Mouse (Mus musculus): Measurements from ENCODE around the gene Shmt2. TPM values are rescaled to one million over a fixed set of nuclear protein-coding genes. Genes with fewer than 3 reads are reported as not detected.

The Shmt2 gene
- 42.1 TPM for polyA plus RNA-seq (2015; fragmentation: Illumina TruSeq; extraction: RNeasy Lipid Tissue Mini Kit (QIAGEN cat#74804); ENCODE audit: insufficient read depth, low read depth, low replicate concordance)

DNA sequence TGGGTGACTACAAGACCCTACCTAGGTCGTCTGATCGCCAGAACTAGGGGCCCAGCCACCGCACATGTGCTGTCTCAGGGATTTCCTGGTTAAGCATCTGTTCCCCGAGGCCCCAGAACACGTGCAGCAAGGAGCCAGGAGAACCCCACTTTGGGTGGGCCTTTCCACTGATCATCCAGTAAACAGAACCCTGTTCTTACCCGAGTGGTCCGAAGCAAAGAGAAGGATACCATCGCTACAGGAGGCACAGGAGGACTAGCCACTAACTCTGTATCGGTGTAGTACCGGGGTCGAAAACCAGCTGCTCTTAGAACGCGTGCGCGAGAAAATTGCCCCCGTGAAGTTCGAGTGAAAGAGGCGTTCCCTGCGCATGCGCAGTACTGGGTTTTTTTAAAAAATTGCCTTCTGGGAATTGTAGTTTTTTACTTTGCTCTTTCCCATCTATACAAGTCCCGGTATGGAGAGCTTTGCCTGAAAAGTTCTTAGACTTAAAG is at the start of gene Shmt2:
Gene Shmt2 (minus strand): TSS at position 357 of the 494 bp plus-strand sequence.

DNA sequence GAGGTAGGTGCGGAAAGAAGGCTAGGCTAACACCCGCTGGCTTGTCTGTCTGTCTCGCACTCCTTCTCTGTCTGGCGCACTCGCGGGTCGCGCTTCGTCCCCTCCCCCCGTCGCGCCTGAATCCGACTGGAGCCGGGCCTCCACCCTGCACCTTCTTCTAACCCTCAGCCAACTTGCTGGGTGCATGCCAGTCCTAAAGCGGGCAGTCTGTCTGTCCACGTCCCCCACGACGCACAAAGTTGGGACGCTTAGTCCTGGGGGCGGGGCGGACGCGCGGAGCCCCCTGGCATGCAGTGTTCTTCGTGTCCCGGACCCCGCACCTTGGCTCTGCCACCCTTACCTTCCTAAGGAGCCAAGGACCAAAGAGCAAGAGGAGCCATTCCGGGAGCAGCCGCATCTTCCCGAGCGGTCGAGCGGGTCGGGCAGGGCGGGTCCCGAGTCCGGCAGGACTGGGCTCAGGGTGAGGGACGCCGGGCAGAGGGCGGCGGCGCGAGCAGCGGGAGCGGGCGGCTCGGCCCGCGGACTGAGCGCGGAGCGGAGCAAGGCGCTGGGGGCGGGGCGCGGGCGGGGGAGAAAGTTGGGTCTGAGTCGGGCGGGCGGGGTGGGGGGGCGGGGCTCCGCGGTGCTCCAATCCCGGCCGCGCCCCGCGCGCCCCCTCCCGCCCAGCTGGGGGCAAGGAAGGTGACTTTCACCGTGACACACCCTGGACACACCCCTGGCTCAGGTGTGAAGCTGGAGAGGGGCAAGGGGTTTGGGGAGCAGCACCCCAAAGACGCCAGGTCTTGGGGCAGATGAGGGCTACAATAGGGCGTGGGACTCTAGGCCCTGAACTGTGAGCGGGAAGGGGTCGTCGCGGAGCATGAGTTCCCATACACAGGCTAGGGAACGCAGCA is 12.0 kb upstream of the Shmt2 start, which contains the start of gene Nxph4:
Gene Nxph4 (minus strand): TSS at position 524 of the 893 bp plus-strand sequence.

DNA sequence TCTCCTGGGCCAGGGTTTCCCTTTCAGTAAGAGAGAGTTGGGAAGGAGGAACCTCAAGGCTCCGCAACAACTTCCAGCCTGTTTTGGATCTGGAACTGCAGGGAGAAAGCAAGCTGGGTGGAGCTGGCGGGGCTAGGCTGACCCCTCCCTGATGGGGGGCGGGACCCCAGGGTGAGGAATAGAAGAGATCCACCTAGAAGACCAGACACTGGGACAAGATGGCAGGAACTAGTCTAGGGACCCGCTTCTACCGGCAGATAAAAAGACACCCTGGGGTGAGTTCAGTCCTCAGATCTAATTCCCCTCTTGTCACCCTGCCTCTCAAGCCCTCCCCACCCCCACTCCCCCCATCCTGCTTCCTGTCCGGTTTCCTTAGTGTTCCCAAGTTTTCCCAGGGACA is 7.5 kb downstream of the Shmt2 start, which contains the start of gene Ndufa4l2:
Gene Ndufa4l2 (plus strand): TSS at position 204 of the 400 bp plus-strand sequence.

DNA sequence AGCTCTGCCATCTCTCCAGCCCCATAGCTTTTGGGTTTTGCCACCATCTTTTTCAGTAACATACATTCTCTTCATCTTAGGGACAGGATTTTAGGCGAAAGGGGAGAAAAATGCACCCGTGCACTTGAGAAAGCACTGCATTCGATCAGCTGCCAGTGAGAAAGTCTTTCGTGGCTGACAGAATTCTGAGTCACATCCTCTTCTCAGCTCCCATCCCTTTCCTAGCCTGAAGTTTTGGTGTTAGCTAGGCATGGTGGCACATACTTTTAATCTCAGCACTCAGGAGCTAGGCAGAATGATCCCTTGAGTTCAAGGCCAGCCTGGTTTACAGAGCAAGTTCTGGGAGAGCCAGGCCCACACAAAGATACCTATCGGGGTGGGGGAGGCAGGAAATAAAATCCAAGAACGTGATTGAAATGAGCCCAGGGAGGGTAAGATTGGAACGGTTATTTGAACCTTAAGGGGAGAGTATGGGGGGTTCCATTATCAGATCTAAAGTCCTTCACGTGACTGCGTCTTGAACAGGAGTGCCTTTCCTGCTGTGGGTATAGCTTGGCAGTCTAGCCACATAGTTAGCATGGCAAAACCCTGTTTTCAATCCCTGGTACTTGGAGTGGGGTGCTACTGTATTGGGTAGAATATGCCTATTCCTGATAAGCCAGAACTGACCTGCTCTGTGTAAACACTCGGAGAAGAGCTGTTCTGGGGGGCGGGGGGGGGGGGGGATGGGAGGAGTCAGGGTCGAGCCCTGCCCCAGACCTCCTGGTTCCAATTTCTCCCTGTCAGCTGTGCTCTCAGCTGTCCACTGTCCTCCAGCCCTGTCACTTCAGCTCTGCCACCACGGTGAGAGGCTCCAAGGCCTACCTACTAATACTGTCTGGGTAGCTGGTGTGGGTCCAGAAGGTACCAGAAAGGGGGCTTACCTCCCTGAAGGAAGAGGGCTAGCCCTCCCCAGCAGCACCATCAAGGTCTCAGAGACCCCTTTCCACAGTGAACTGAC is 21.1 kb downstream of the Shmt2 start, which contains the start of gene Stac3:
Gene Stac3 (plus strand): TSS at position 793 of the 1,000 bp plus-strand sequence.

Other genes starting within 250 kb of the Shmt2 start
- gene Mbd6, start 233.4 kb downstream of the Shmt2 start, polyA plus RNA-seq (2015; fragmentation: Illumina TruSeq; extraction: RNeasy Lipid Tissue Mini Kit (QIAGEN cat#74804); ENCODE audit: insufficient read depth, low read depth, low replicate concordance): 27.9 TPM
- gene Mars, start 210.7 kb downstream of the Shmt2 start, polyA plus RNA-seq (2015; fragmentation: Illumina TruSeq; extraction: RNeasy Lipid Tissue Mini Kit (QIAGEN cat#74804); ENCODE audit: insufficient read depth, low read depth, low replicate concordance): 53.0 TPM
- gene Arhgap9, start 200.5 kb downstream of the Shmt2 start, polyA plus RNA-seq (2015; fragmentation: Illumina TruSeq; extraction: RNeasy Lipid Tissue Mini Kit (QIAGEN cat#74804); ENCODE audit: insufficient read depth, low read depth, low replicate concordance): 3.8 TPM
- gene Gli1, start 180.5 kb downstream of the Shmt2 start, polyA plus RNA-seq (2015; fragmentation: Illumina TruSeq; extraction: RNeasy Lipid Tissue Mini Kit (QIAGEN cat#74804); ENCODE audit: insufficient read depth, low read depth, low replicate concordance): 2.5 TPM
- gene Inhbe, start 168.0 kb downstream of the Shmt2 start, polyA plus RNA-seq (2015; fragmentation: Illumina TruSeq; extraction: RNeasy Lipid Tissue Mini Kit (QIAGEN cat#74804); ENCODE audit: insufficient read depth, low read depth, low replicate concordance): not detected
- gene Inhbc, start 152.0 kb downstream of the Shmt2 start, polyA plus RNA-seq (2015; fragmentation: Illumina TruSeq; extraction: RNeasy Lipid Tissue Mini Kit (QIAGEN cat#74804); ENCODE audit: insufficient read depth, low read depth, low replicate concordance): not detected
- gene R3hdm2, start 142.1 kb downstream of the Shmt2 start, polyA plus RNA-seq (2015; fragmentation: Illumina TruSeq; extraction: RNeasy Lipid Tissue Mini Kit (QIAGEN cat#74804); ENCODE audit: insufficient read depth, low read depth, low replicate concordance): 28.0 TPM
- gene Stac3, start 20.8 kb downstream of the Shmt2 start, polyA plus RNA-seq (2015; fragmentation: Illumina TruSeq; extraction: RNeasy Lipid Tissue Mini Kit (QIAGEN cat#74804); ENCODE audit: insufficient read depth, low read depth, low replicate concordance): 1.1 TPM
- gene Ndufa4l2, start 7.5 kb downstream of the Shmt2 start, polyA plus RNA-seq (2015; fragmentation: Illumina TruSeq; extraction: RNeasy Lipid Tissue Mini Kit (QIAGEN cat#74804); ENCODE audit: insufficient read depth, low read depth, low replicate concordance): 6.8 TPM
- not detected for gene Nxph4, start 12.1 kb upstream of the Shmt2 start, polyA plus RNA-seq (2015; fragmentation: Illumina TruSeq; extraction: RNeasy Lipid Tissue Mini Kit (QIAGEN cat#74804); ENCODE audit: insufficient read depth, low read depth, low replicate concordance)
- gene Lrp1, start 98.7 kb upstream of the Shmt2 start, polyA plus RNA-seq (2015; fragmentation: Illumina TruSeq; extraction: RNeasy Lipid Tissue Mini Kit (QIAGEN cat#74804); ENCODE audit: insufficient read depth, low read depth, low replicate concordance): 48.1 TPM
- 21.8 TPM for gene Stat6, start 120.5 kb upstream of the Shmt2 start, polyA plus RNA-seq (2015; fragmentation: Illumina TruSeq; extraction: RNeasy Lipid Tissue Mini Kit (QIAGEN cat#74804); ENCODE audit: insufficient read depth, low read depth, low replicate concordance)
- 1.2 TPM for gene Nemp1, start 144.5 kb upstream of the Shmt2 start, polyA plus RNA-seq (2015; fragmentation: Illumina TruSeq; extraction: RNeasy Lipid Tissue Mini Kit (QIAGEN cat#74804); ENCODE audit: insufficient read depth, low read depth, low replicate concordance)
- 5.6 TPM for gene Nab2, start 146.1 kb upstream of the Shmt2 start, polyA plus RNA-seq (2015; fragmentation: Illumina TruSeq; extraction: RNeasy Lipid Tissue Mini Kit (QIAGEN cat#74804); ENCODE audit: insufficient read depth, low read depth, low replicate concordance)
- gene Myo1a, start 182.7 kb upstream of the Shmt2 start, polyA plus RNA-seq (2015; fragmentation: Illumina TruSeq; extraction: RNeasy Lipid Tissue Mini Kit (QIAGEN cat#74804); ENCODE audit: insufficient read depth, low read depth, low replicate concordance): not detected
- not detected for gene Tac2, start 202.0 kb upstream of the Shmt2 start, polyA plus RNA-seq (2015; fragmentation: Illumina TruSeq; extraction: RNeasy Lipid Tissue Mini Kit (QIAGEN cat#74804); ENCODE audit: insufficient read depth, low read depth, low replicate concordance)
- gene Zbtb39, start 217.1 kb upstream of the Shmt2 start, polyA plus RNA-seq (2015; fragmentation: Illumina TruSeq; extraction: RNeasy Lipid Tissue Mini Kit (QIAGEN cat#74804); ENCODE audit: insufficient read depth, low read depth, low replicate concordance): 1.8 TPM
- gene Gpr182, start 229.3 kb upstream of the Shmt2 start, polyA plus RNA-seq (2015; fragmentation: Illumina TruSeq; extraction: RNeasy Lipid Tissue Mini Kit (QIAGEN cat#74804); ENCODE audit: insufficient read depth, low read depth, low replicate concordance): 0.79 TPM
- gene Rdh1, start 237.3 kb upstream of the Shmt2 start, polyA plus RNA-seq (2015; fragmentation: Illumina TruSeq; extraction: RNeasy Lipid Tissue Mini Kit (QIAGEN cat#74804); ENCODE audit: insufficient read depth, low read depth, low replicate concordance): not detected
- not detected for gene Rdh16f1, start 237.3 kb upstream of the Shmt2 start, polyA plus RNA-seq (2015; fragmentation: Illumina TruSeq; extraction: RNeasy Lipid Tissue Mini Kit (QIAGEN cat#74804); ENCODE audit: insufficient read depth, low read depth, low replicate concordance)